Mouse (Mus musculus) lung, postnatal 4 days (tissue): Measurements from ENCODE around the gene Pus10.
"Not testable (repeated sequence)": the region's sequence is repeated elsewhere in the genome, so short reads cannot be mapped to it uniquely, and the experiment has no call there.

Experiments
- DNase-seq, 2 experiments: peaks; one replicate each; pipeline ENCODE4 v3.0.0; 2021

Gene Pus10

DNA sequence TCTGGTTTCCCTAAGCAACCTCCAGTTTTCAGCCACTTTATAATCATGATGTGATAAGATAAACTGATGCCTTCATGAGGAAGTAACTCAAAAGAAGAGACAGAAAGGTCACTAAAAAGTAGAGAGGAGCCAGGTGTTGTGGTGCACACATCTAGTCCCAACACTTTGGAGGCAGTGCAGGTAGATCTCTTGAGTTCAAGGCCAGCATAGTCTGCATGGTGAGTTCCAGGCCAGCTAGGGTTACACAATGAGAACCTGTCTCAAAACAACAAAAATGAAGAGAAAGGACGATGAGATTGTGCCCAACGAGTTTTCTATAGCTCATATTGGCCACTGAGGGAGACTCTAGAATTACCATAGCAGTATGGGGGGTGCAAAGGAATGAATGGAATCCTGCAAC is 33.1 kb downstream of the Pus10 start:
- DNase-seq: no peak

DNA sequence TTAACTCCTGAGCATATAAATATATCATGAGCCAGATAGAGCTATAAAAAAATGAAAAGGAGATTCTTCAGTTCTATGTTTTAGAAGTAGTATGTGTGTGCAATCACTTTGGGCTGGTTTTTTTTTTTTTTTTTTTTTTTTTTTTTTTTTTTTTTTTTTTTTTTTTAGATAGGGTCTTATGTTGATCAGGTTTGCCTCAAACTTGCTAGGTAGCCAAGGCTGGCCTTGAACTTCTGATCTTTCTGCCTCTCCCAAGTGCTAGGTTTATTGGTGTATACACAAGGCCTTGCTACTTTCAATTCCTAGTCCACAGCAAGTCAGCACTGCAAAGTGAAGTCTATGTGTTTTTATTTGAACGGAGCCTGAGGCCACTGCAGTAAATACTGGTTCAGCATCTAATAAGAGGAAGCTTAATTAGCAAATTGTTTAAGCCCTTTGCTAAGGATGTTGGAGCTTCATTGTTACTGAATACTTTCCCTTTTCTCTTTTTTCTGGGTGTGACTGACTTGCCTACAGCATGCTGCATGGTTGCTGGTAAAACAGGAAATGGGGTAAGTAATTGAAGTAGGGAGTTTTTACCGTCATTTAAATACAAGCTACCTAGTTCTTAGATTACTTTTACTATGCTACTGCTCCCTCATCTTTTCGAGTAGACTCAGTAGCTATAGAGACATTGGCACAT is 34.1 kb downstream of the Pus10 start:
- no peak for DNase-seq

DNA sequence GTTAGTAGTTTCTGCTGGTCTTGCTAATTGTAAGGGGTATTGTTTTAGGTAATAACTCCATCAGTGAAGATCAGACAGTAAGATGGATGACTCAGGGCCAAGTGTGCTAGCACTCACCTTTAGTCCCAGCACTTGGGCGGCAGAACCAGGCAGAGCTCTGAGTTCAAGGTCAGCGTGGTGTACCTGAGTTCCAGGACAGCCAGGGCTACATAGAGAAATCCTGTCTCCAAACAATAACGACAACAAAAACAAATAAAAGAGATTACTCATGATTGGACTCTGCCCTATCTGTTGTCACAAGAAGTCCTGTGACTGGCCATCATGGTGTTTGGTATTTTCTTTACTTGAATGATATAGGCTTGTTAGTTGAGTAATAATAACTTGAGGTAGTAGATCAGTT is 36.4 kb downstream of the Pus10 start:
- no peak for DNase-seq

- no peak for DNase-seq
Observed at GRCm38 (mm10) chr11:23704604-23705294, 39.3 kb downstream of the Pus10 start.

DNA sequence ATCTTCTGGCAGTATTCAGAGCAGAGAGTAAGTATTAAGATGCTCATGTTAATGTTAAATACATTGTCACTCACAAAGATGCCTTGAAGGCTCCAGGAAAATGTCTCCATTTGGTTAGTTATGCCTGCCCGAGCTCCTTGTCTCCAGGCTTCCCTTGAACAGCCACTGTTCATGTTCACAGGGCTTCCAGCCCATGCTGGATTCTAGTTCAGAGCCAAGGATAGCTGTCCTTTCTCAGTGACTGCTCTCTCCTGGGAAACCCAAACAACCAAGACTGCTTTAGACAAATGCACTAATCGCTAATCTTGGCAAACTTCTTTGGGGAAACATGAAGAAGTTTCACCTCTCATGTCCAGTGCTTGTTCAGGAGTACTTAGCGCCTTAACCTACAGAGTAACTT is 46.8 kb downstream of the Pus10 start:
- no peak for DNase-seq

DNA sequence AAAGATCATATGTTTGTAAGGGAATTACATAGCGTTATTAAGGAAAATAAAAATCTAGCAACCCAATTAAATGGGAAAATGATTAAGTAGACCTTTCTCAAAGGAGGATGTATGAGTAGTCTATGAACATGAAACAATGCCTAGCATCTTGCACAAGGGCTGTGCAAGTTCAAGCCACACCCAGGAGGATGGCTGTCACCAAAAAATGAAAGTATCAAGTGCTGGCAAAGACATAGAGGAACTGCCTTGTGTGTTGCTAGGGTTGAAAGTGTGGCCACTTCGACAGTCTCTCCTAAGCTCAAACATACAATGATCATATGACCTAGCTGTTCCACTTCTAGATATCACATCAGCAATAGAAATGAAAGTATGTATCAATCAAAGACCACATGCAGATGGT is 53.4 kb downstream of the Pus10 start:
- no peak for DNase-seq

DNA sequence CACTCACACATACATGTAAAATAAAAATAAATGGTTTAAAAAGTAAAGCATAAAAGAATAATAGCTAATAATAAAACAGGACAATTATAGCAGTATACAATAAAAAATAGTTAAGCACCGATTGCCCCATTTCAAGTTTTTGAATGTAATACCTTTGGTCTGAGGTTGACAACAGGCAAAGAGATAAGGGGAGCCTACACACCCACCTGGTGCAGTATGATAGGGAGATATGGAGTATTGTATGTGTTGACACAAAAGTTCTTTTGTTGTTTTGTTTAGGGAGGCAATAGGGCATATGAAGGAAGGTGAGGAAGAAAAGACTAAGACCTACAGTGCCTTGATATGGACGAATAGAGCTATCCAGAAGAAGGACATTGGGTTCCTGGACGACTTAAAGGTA is 54.4 kb downstream of the Pus10 start:
- DNase-seq: no peak

DNA sequence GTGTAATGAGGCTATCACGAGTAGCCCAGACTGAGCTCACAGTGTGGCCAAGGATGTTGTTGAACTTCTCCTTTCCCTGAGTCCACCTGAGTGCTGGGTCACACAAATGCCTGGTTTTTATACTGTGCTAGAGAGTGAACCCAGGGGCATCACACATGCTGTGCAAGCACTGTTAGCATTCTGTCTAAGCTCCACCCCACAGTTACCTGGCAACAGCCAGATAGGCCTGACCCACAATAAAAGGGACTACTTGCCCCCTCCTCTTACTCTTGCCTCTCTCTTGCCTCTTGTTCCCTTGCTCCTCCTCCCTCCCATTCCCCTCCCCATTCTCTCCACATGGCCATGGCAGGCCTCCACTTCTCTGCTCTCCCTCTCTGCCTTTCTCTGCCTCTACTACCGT is 56.9 kb downstream of the Pus10 start:
- DNase-seq: no peak

DNA sequence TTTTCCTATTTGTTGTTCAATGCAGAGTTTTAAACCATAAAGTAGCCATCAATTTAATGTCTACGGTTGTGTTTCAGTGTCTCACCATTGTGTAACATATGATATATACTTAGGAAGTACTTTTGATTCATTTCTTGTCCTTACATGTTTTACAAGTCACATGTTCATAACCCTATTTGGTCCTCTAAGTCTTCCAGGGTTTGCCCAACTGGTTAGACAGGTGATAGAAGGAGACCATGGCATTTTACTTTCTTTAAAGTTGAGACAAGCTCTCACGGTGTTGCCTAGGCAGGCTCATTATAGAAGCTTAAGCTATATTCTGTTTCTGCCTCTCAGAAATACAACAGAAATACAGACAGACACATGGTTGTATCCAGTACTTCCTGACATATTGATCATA is 60.4 kb downstream of the Pus10 start:
- no peak for DNase-seq

DNA sequence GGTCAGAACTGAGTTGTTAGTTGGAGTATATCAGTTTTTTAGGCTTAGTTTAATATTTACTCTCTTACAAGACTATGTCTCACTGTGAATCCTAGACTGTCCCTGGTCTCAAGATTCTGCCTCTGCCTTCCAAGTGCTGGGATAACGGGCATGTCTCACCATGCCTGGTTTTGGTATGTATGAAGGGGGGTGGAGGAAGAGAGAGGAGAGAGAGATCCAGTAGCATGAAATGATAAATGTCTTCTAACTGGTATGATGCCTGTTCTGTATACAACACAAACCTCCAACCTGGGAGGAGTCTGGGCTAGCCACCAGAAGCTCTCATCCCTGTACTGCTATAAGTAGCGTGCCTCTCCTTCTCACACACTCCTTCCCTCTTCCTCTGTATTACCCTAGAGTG is 61.0 kb downstream of the Pus10 start:
- no peak for DNase-seq

- no peak for DNase-seq
Observed at GRCm38 (mm10) chr11:23728186-23728585, 62.7 kb downstream of the Pus10 start.

- no peak for DNase-seq
Observed at GRCm38 (mm10) chr11:23730120-23730519, 64.6 kb downstream of the Pus10 start.

GRCm38 (mm10) chr11:23732840-23733239 is 67.4 kb downstream of the Pus10 start:
- no peak for DNase-seq

DNA sequence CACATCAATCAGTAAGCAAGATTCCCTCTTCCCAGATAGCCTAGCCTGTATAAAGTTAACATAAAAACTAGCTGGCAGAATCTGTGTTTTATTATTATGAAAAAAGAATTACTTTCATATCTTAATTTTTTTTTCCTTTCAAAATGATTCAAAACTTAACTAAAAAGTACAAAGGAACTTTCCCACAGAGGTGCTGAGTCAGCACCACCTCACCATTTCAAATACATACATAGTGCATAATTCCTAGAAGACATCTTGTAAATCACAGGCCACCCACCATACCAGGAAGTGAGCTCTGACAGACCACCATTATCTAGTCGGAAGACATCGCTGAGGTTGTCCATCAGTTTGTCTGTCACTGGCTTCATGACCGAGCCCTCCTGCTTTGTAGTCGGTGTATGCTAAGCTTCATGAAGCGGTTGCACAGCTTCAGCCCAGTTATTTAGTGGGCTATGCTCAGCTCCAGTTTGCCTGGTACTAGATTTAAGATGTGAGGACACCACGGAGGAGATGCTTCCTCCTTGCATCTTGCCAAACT is 69.3 kb downstream of the Pus10 start:
- no peak for DNase-seq

DNA sequence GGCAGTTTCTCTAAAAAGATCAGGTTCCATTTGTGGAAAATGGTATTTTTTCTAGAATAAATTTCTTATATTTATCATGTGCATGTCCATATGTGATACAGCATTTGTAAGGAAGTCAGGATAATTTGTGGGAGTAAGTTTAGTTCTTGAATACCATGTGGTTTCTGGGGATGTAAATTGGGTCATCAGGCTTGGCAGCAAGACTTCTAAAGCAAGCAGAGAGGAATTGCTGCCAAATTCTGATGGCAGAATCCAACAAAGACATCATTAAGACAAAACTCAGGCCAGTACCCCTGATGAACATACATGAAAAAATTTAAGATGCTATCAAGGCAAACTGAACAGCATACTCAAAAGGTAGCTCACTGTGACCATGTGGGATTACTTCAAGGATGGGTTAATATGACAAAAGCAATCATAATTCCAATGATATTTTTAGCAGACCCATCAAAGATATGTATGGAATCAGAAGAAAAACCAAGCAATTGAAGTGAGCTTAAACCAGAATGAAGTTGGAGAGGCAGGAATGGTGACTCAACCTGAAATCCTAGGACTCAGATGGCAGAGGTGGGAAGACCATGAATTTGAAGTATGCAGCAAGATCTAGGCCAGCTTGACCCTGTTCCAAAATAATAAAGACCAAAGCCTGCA is 70.5 kb downstream of the Pus10 start:
- DNase-seq: no peak

- no peak for DNase-seq
Observed at GRCm38 (mm10) chr11:23740895-23741294, 75.4 kb downstream of the Pus10 start.

DNA sequence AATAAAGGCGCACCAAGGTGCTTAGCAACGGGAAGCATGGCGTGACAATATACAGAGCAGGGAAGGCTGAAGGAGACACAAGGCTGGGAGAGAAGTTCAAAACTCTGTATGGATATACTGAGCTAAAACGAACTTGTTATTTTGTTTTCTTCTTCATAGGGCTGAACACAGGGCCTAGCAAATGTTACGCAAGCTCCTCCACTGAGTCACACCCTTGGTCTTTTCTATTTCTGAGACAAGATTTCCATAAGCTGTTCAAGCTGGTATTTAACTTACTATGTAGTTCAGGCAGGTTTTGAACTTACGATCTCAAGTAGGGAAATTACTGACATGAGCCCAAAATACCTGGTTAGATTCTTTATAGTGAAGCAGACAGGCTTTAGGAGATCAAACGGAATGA is 75.9 kb downstream of the Pus10 start:
- no peak for DNase-seq

DNA sequence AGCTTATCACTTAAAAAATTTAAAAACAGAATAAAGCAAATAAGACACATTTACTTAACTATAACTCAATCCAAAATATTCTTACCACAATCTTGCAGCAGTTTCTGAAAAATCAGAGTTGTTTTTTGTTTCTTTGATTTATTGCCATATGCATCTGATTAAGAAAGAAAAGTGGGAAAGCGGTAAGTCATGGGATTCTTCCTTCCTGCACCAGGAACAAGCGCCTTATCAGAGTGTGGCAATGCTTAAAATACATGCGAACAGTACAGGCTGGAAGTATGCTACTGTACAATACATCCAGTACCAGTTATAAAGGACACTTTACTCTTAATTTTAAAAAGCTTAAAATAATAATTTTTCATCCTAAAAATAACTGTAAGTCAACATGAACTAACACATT is 78.9 kb downstream of the Pus10 start:
- DNase-seq: no peak

GRCm38 (mm10) chr11:23746102-23746501 is 80.6 kb downstream of the Pus10 start:
- no peak for DNase-seq

DNA sequence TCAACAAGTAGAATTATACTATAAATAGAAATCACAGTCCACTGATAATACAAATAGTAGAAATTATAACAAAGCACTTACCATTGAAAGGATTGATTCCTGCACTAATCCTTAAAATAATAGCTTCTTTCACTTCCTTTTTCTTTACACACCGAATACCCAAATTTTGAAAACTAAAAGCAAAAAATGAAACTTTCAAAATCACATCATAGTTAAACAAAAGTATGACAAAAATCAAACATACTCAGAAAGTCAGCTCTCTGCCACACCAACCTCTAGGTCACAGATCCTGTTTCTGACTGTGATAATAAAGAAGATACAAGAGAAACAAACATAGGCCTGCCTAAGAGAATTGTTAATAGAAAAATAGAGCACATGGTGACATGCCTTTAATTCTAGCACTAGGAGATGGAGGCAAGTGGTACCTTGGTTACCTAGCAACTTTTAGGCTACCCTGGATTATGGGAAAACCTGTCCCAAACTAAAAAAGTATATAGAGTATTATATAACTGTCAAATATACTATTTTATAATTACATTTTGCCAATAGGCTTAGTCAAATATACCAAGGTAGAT is 87.7 kb downstream of the Pus10 start:
- DNase-seq: no peak

DNA sequence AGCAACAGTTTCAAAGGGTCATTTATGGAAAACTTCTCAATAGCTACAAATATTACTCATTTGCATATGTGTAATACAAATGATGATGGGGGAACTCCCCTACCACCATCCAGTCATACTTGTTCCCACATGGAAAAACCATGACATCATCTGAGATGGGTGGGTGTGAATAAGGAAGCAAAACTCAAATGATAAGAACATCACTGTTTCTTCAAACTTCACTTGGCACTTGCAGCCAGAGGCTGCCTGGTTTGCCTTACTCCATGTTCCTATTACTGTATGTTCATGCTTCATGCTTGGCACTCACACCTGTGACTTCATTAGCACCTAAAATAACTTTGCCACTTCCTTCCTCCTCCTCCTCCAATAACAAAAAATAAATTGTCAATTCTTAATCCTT is 88.9 kb downstream of the Pus10 start:
- DNase-seq: no peak

- no peak for DNase-seq
Observed at GRCm38 (mm10) chr11:23758218-23758617, 92.7 kb downstream of the Pus10 start.

GRCm38 (mm10) chr11:23762635-23763034 is 97.2 kb downstream of the Pus10 start:
- DNase-seq: no peak

GRCm38 (mm10) chr11:23767369-23767768 is 101.9 kb downstream of the Pus10 start:
- not testable (repeated sequence) for DNase-seq
